Mouse (Mus musculus) spleen, postnatal 14 days (tissue): ENCODE measurements around the gene Auts2.

Experiments
- DNase-seq, 2 experiments: peaks; one replicate each; pipeline ENCODE4 v3.0.0; 2021 to 2022; ENCODE audit warnings: low spot score in 2 of 2

Auts2 gene

DNA sequence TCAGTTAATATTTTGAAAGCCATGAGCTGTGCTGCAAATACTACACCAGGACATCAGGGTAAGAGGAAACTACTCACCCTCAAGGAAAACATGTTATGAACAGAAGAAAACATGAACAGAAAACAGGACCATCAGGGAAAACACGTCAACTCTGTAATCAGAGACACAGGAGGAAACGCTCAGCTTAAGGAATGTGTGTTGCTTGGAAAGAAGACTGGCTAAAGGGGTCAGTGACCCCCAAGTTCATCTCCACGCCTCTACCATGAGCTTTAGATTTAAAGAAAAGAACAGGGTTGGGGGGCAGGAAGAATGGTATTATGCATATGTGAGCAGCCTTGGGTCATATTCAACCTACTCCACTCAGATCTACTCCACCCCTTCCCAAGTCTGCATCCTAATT lies 356.5 kb downstream of the Auts2 start:
- DNase-seq, result no peak

DNA sequence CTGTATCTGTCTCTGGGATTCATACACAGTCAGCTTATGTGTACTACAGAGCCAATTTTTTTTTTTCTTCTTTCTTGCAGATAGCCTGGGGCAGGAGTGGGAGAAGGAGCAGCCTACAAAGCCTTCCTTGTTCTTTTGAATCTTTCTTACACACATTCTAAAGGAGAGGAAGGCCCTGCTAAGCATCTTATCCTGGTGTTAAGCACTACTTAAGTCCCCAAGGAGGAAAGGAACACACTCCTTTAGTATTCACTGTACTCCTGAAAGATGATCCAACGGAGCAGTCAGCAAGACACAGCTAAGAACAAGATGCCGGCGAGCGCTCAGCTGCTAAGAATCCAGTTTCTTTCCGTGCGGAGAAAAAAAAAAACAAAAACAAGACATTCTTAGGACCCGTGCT lies 356.9 kb downstream of the Auts2 start:
- DNase-seq, result no peak

DNA sequence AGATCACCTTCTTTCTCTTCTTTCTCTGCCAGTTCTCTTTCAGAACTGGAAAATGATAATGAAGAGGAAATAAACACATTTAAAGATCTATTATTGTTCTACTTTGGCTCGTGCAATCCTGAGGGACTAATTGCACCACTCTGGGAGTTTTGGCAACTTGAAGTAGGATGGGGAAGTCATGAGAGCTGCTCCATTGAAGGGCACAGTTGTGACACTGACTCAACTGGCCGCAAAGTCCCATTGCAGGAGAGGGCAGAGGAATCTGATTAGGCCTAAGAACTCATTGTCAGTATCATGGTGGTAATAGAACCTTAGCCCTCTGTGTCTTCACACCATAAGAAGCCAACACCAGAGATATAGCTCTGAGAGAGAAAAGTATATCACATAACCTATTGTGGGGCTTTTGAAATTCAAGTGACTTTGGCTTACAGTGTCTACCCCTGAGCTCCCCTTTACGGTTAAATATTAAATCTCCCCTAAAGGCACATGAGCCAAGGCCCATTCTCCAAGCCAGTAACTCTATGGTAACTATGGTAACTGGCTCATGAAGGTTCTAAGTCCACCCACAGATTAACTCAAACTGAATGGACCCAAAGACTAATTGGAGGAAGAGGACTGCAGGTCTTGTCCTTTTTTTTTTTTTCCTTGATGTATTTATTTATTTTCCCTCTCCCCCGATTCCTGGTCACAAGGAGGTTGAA lies 358.6 kb downstream of the Auts2 start:
- no peak for DNase-seq

DNA sequence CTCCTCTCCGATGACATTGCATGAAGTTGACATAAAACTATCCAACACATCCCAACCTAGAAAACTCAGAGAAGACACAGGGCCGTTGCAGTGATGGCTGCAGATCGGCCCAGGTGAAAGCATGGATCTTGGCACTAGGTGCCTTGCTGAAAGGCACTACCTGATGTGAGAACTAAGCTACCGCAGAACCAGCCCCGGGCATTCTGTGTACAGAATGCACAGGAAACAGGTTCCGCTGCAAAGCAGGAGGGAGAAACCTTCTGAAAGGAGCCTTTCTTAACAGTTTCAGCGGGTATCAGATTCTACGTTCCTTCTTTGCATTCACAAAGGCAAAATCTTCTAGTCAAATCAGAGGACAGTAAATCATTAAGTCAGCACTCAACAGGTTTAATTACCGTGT lies 361.1 kb downstream of the Auts2 start:
- no peak for DNase-seq

DNA sequence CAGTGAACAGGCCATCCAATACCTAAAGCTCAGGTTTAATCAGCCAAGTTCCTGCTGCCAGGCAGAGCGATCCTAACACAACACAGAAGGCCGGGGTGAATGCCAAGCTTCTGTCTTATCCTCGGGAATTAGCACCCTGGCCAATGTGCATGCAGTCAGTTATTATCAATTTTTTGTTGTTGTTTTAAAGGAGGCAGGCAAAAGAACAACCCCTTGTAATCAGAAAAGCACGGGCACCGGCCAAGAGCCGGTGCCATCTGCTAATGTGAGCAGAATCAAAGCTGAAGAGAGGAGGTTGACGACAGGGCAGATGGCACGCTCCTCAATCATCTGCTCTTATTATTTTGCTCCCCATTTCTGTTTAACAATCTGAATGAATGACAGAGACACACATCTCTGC lies 373.1 kb downstream of the Auts2 start:
- DNase-seq, result no peak

DNA sequence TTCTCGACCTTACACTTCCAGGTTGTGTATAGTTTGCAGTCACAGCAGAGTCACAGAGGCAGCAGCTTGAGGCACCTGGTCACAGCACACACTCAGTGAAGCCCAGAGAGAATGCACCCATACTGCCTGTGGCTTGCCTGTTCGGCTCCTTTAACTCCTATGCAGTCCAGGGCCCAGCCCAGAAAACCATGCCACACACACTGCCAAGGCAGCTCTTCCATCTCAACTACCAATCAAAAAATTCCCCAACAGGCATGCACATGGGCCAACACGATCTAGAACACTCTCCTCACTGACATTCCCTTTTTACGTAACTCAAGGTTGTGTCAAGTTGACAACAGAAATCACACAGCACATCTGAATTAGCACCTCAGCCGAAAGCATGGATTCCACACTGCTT lies 374.3 kb downstream of the Auts2 start:
- no peak for DNase-seq

DNA sequence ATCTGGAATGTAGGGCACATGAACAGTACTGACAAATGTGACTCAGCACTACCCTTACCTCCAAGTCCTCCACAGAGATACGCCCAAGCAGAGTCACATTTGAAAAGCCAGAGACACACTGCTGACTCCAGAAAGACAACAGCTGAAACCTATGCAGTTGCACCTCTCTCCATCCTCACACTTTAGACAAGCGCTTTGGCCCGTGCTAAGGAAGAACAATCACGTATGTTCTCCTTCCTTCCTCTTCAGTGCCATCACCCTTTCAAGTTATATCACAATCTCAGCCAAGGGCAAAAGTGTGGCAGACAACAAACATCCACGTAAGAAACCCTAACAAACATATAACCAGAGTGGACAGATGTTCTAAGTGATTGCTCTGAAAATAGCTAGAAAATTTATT lies 374.9 kb downstream of the Auts2 start:
- DNase-seq, result no peak

DNA sequence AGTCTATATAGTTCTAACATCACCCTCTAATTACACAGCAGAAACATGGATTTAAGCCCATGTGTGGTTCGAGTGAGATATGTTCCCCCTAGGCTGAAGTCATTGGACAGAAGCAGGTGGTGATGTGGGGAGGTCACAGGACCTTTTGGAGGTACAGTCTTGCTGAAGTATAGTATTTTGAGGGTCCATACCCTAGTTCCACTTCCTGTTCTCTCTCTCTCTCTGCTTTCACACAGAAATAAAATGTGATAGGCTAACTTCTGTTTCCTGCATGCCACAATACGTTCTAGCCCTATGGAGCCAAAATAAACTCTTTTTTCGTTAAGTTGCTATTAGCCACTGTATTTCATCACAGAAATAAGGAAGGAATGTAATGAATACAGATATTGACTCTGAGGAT lies 376.6 kb downstream of the Auts2 start:
- no peak for DNase-seq

DNA sequence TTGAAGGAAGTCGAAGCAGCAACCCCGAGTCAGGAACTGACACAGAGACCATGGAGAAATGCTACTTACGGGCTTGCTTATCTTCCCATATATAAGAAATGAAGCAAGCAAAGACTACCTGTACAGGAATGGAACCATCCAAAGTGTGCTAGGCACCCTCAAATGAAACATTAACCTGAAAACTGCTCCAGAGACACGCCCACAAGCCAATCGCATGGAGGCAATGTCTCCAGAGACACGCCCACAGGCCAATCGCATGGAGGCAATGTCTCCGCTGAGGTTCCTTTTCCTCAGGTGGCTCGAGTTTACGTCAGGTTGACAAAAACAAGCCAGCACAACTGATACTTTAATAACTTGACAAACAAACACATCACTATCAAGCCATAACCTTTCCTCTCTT lies 379.2 kb downstream of the Auts2 start:
- no peak for DNase-seq

DNA sequence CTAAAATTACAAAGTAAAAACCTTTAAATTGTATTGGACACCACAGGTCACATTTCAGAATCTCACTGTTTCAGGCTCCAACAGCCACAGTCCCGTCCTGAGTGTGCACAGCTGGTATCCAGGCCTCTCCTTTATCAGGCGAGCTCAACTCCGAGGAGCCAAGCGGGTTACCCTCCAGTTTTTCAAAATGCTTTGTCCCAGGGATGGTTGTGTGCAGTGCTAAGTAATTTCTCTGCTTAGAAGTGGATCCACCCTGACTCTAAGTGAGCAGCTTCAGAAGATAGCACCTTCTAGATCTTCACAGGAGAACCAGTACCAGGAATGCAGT lies 381.0 kb downstream of the Auts2 start:
- no peak for DNase-seq

DNA sequence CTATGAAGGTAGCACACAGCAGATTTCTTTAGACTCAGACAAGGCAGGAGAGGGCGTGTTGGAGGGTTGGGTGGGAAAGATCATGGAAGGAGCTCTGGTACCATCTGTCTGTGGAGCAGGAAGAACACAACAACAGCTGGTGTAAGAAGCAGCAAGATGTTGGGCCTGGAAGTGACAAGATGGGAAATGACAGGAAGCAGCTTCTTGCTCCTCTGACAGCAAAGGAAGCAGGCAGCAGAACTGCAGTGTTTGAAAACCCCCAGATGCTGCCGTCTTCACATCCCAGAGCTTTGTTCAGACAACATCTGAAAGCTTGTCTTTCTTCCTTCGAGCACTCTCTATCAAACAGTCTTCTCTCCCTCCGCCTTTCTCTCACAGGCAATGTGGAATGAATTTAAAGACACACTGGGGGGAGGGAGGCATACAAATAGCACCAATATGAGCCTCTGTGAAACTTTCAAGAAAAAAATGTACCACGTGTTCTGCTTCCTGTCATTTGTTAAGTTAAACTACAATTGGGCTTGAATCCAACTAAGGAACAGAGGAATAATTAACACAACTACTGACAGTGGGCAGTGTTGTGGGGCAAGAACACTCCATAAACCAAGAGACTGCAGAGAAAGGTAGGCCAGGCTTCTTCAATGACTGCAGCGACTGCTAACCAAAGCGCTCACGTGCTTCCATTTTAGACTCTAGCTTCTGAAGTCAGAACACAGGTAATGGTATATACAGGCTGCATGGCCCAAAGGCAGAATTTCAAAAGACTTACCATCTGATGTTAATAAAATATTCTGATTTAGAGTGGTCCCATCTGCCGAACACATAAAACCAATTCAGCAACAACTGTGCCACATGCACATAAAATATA lies 381.6 kb downstream of the Auts2 start:
- DNase-seq, result no peak

DNA sequence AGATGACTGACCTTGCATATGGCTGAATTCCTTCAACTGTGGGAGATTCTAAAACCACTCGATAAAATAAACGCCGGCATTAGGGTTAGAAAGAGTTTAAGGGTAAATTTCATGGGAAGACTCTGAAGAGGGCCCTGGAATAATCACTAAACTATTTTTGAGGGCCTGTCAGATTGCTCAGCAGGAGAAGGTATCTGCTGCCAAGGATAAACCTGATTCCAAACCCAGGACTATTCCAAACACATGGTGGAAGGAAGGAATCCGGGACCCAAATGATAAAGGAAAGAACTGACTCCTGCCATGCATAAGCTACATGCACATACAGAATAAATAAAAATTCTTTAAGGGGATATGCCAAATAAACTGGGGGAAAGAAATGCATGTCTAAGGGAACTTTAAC lies 399.0 kb downstream of the Auts2 start:
- DNase-seq, result no peak

DNA sequence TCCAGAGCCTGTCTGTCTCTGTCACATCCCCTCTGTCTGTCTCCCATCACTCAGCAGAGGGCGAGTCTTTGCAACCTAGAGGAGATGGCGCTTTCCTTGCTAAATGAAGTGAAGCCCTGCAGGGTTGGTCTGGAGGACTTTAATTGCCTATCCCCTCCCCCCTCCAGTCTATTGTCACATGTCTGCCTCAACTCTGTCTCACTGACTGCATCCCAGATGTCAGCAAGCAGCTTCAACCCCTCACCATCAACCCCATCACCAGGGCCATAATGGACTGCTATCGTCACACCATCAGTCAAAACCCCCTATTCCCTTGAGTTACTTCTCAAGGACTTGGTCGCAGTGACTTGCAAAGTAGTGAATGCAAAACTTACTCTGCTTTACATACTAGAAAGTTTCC lies 402.3 kb downstream of the Auts2 start:
- no peak for DNase-seq

DNA sequence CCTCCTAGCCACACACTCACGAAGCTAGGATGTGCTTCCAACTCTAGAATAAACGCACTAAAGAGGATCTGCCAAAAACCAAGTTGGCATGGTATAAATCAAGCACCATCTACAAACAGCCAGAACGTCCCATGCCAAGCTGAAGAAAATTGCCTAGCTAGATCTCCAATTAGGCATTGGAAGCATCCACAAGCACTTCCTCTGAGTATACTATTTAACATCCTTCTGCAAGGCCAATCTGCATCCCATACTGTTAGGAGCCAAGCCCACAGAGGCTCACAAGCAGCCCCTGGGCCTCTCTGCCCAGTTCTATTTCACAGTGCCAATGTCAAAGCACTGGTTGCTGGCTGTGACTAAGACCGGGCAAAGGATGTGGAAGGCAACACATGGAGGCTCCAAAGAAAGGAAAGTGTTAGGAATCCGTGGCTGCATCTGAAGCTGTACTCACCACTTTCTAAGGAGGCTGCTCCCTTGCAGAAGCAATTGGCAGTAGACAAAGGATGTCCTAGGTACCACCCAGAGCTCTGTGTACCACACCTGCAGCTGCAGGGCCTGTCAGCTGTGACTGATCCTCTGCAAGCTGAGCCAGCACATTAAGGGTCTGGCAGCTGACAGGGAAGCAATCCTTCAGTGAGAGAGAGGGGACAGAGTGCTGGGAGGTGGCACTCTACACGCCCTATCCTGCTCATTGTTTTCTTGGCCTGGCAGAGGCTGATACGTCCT lies 407.0 kb downstream of the Auts2 start:
- DNase-seq, result no peak

DNA sequence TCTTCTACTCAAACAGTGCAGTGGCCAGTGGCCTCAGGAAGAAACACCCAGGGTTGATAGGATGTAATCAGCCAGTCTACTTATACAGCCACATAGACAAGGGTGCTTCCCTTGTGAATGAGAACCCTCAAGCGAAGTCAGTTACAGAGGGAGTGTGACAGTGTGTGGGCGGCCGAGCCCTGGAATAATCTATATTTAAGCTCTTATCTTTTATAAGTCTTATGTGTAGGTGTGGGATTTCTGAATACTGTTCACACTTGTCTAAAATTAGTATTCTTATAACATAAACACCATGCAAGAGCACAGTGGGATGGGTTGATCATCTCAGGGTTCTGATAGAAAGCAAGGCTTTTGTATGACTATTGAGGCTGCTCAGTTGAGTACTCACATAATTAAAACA lies 411.2 kb downstream of the Auts2 start:
- no peak for DNase-seq

DNA sequence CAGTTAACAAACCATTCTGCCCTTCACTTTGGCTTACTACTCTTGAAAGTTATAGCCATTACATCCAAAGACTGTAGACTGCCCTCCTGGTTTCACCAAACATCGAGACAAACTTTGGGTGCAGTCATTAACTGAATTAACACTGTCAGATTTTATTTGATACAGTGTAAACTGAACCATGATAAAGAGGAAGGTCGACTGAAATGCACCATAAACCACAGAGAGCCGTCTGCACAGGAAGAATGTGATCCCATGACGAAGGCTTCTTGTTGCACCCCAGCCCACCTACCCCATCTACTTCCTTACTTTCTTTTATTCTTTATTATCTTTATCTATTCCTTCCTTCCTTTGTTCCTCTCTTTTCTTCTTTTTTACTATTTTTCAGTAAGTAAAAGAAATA lies 412.6 kb downstream of the Auts2 start:
- no peak for DNase-seq

DNA sequence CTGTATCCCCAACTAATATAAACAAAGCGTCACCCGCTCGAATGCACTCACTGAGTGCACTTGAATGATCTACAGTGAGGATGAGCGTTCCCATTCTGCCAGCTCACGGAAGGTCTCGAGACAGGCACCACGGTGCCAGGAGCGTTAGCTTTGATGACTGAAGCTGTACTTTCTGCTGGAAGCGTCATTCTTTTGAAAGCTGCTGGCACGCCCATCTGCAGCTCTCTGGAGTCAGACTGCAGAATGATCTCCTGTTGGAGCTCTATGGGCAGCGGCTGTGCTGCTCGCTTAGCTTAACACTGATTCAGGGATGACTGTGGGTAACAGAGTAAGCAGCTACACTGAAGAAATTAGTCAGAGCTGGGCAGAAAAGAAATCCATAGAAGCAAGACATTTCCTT lies 416.5 kb downstream of the Auts2 start:
- DNase-seq, result no peak

DNA sequence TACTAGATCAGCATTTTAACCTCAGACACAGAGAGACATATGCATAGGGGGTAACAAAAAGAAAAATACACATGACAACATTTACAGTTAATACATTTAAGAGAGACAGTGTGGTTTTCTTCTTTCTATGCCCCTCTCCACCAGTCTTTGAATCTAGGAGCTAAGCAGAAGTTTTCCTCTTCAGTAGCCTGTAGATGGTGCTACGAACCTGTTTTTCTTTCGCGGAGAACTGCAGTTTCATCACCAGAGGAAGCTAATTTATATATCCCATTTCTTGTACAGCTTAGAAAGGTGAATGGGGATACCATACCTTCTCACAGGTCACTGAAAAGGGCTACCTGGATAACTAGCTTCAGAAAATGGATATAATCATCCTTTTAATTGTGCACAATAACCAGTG lies 427.5 kb downstream of the Auts2 start:
- no peak for DNase-seq

DNA sequence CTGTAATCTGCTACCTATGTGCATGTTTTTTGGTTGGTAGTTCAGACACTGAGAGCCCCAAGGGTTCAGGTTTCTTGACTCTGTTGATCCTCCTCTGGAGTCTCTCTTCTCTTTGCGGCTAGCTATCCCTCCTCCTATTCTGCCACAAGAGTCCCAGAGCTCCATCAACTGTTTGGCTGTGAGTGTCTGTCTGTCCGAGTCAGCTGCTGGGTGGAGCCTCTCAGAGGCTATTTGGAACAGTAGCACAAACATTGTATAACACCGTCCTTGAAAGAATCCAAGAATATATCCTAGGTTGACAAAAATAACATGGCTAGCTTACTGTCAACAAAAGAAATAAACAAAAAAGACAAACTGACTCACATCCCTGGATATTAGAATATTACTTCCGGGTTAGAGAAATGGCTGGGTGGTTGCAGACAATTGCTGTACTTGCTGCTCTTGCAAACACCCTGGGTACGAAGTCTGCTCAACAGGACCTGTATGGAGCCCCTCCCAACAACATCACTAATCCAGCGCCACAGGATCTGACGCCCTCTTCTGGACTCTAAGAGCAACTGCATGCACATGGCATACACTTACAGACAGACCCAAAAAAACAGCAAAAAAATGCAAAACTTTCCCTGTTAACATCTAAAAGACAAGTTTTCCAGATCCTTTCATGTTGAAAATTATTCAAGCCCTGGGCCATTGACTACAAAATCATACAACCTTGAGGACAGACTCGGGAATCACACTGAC lies 428.4 kb downstream of the Auts2 start:
- DNase-seq, result no peak

DNA sequence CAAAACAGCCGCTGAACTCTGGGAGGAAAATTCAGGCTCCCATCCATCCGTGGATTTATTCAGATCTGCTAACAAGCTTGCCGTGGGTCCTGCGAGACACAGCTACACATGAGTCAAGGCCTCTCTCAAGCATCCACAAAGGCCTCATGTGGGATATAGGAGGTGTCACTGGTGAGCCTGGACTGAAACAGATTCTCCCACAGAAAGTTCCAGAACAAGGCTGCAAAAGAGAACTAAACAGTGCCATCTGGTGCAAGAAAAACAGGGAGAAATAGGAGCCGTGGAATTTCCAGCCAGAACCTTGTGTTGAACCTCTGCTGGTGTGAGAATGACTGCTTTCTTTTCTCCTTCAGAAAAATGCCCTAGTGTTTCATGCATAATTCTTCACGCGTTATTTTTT lies 429.7 kb downstream of the Auts2 start:
- DNase-seq, result no peak

DNA sequence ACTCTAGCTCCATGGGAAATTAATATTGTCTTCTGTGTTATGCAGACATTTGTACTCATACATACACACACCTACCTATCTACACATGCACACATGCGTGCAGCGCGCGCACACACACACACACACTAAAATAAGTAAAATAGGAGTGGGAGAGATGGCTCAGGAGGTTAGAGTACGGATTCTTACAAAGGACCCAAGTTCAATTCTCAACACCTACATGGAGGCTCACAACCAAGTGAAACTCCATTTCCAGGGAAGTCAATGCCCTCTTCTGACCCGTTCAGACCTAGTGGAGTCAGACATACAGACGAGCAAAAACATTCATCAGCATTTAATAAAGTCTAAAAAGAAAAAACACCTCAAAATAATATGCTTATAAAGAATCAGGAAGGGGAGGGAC lies 430.5 kb downstream of the Auts2 start:
- no peak for DNase-seq

DNA sequence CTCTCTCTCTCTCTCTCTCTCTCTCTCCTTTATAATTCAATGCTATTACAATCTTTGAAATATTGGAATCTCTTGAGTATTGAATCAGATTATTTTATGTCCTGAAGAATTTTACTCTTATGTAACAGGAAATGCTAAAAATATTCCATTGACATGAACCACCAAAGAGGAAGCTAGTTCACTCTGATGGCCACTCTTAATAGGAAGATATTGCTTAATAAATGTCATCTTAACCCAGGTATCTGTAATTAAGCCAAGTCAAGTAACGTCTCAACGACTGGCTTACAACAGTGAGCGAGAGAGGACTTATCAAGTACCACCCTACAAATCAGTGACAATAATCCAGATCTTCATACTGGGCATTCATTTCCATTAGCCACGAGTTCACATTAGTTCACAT lies 440.7 kb downstream of the Auts2 start:
- no peak for DNase-seq
